In the genomic region with DNA sequence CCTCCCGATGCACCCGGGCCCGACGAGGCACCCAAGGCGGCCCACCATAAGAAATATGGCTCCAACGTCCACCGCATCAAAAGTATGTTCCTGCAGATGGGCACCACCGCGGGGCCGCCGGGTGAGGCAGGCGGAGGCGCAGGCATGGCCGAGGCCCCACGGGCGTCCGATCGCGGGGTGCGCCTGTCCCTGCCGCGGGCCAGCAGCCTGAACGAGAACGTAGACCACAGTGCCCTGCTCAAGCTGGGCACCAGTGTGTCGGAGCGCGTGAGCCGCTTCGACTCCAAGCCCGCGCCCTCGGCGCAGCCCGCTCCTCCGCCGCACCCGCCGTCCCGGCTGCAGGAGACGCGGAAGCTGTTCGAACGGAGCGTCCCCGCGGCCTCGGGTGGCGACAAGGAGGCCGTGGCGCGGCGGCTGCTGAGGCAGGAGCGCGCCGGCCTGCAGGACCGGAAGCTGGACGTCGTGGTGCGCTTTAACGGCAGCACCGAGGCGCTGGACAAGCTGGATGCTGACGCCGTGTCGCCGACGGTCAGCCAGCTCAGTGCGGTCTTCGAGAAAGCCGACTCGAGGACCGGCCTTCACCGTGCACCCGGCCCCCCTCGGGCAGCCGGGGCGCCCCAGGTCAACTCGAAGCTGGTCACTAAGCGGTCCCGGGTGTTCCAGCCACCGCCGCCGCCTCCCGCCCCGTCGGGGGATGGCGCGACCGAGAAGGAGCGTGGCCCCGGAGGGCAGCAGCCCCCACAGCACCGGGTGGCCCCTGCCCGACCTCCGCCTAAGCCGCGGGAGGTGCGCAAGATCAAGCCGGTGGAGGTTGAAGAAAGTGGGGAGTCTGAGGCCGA, we compare ENCODE assay signal across 9 mouse cellular contexts. TPM values are rescaled to one million over a fixed set of nuclear protein-coding genes. Genes with fewer than 3 reads are reported as not detected.
DNase-seq lines count a peak whose midpoint lies in the region; ATAC-seq and TF ChIP-seq lines count a peak whose summit lies in the region.
"Had no signal": no experiment of that assay in that cellular context is flagged by ENCODE, and none has a peak within 500 bp of the region (broad histone marks: within the 10 kb centered on the region; RNA-seq: fewer than 3 reads in every experiment).

No protein-coding gene starts in this region.

- under 1% methylated on average over 99 of the region's 99 CpGs for WGBS in kidney, adult 2 months
- under 1% methylated on average over 98 of the region's 99 CpGs for WGBS in forebrain, embryonic 11.5 days
- under 1% methylated on average over 92 of the region's 99 CpGs for WGBS in intestine, embryonic 14.5 days
- under 1% methylated on average over 97 of the region's 99 CpGs for WGBS in lung, embryonic 14.5 days
- WGBS in small intestine, adult 2 months, result under 1% methylated on average over 99 of the region's 99 CpGs

- peak overlapping the region; percentile 91 for H3K4me3 ChIP-seq in kidney, adult 2 months (ENCODE audit: insufficient read depth, low read depth, low read length)
- peak overlapping the region; percentile 89 for H3K4me3 ChIP-seq in forebrain, embryonic 11.5 days (ENCODE audit: low read depth, low read length)
- H3K4me3 ChIP-seq in intestine, embryonic 14.5 days (ENCODE audit: low read depth, low read length), result peak overlapping the region; percentile 88
- peak overlapping the region; percentile 89 for H3K4me3 ChIP-seq in lung, embryonic 14.5 days (ENCODE audit: low read depth, low read length)
- H3K4me3 ChIP-seq in small intestine, adult 2 months (ENCODE audit: low read depth, low read length), result peak overlapping the region; percentile 66

- no peaks in the 10 kb centered on the region for H3K9me3 ChIP-seq in forebrain, embryonic 11.5 days (ENCODE audit: control insufficient read depth, low read length)
- no peaks in the 10 kb centered on the region for H3K9me3 ChIP-seq in intestine, embryonic 14.5 days (ENCODE audit: control insufficient read depth, low read length)
- no peaks in the 10 kb centered on the region for H3K9me3 ChIP-seq in lung, embryonic 14.5 days (ENCODE audit: low read depth, low read length)

- no peak for TF ChIP-seq CTCF in kidney, adult 2 months (conservative IDR thresholded peaks at IDR 0.05; ENCODE audit: insufficient read depth, insufficient read length, low read depth, low read length)
- no peak for TF ChIP-seq CTCF in lung, embryonic 14.5 days (IDR thresholded peaks at IDR 0.05; ENCODE audit: low read depth)
- TF ChIP-seq CTCF in small intestine, adult 2 months (IDR thresholded peaks at IDR 0.05; ENCODE audit: extremely low read depth, insufficient read length, insufficient replicate concordance, low read depth, low read length), result no peak

- peak overlapping the region; percentile 99 for H3K4me2 ChIP-seq in forebrain, embryonic 11.5 days (ENCODE audit: low read depth, low read length, severe bottlenecking)
- H3K4me2 ChIP-seq in intestine, embryonic 14.5 days (ENCODE audit: low read length), result peak overlapping the region; percentile 98
- peak overlapping the region; percentile 99 for H3K4me2 ChIP-seq in lung, embryonic 14.5 days

- no peaks in the 10 kb centered on the region for H3K36me3 ChIP-seq in kidney, adult 2 months (ENCODE audit: control insufficient read depth, insufficient read depth, low read length)
- H3K36me3 ChIP-seq in forebrain, embryonic 11.5 days (ENCODE audit: control insufficient read depth, insufficient read depth, low read length), result peaks cover 6% of the 10 kb centered on the region; the same call in 1 of the 2 replicates
- peaks cover 19% of the 10 kb centered on the region for H3K36me3 ChIP-seq in intestine, embryonic 14.5 days (ENCODE audit: control insufficient read depth, insufficient read depth, low read length)
- peaks cover 21% of the 10 kb centered on the region for H3K36me3 ChIP-seq in lung, embryonic 14.5 days (ENCODE audit: insufficient read depth)
- peaks cover 7% of the 10 kb centered on the region for H3K36me3 ChIP-seq in small intestine, adult 2 months (ENCODE audit: control insufficient read depth, insufficient read depth, low read length)

- peak; percentile 62 for DNase-seq in kidney, adult 2 months
- DNase-seq in kidney, adult 9 months, result no peak
- peak; percentile 35 for DNase-seq in adrenal gland, adult 8-10 months
- DNase-seq in forebrain, embryonic 11.5 days (ENCODE audit: low spot score), result peak; percentile 74
- peak; percentile 74 for DNase-seq in intestine, embryonic 14.5 days (ENCODE audit: low spot score)
- DNase-seq in lung, embryonic 14.5 days, result peak; percentile 65

- peak overlapping the region; percentile 49 for H3K27ac ChIP-seq in kidney, adult 2 months (ENCODE audit: insufficient read depth, low read depth, low read length)
- H3K27ac ChIP-seq in forebrain, embryonic 11.5 days (ENCODE audit: low read depth, low read length), result peak overlapping the region; percentile 81
- peak overlapping the region; percentile 81 for H3K27ac ChIP-seq in intestine, embryonic 14.5 days (ENCODE audit: low read depth)
- peak overlapping the region; percentile 96 for H3K27ac ChIP-seq in lung, embryonic 14.5 days (ENCODE audit: low read depth)
- H3K27ac ChIP-seq in small intestine, adult 2 months (ENCODE audit: insufficient read depth, low read depth, low read length), result peak overlapping the region; percentile 73

- H3K9ac ChIP-seq in forebrain, embryonic 11.5 days (ENCODE audit: low read length), result peak overlapping the region; percentile 94
- H3K9ac ChIP-seq in intestine, embryonic 14.5 days (ENCODE audit: low read length), result peak overlapping the region; percentile 86
- H3K9ac ChIP-seq in lung, embryonic 14.5 days, result peak overlapping the region; percentile 87

- no peaks in the 10 kb centered on the region for H3K27me3 ChIP-seq in kidney, adult 2 months (replicated peaks; ENCODE audit: control insufficient read depth, insufficient read depth, low read length)
- H3K27me3 ChIP-seq in forebrain, embryonic 11.5 days (ENCODE audit: control insufficient read depth, insufficient read depth, low read length), result no peaks in the 10 kb centered on the region
- no peaks in the 10 kb centered on the region for H3K27me3 ChIP-seq in intestine, embryonic 14.5 days (replicated peaks; ENCODE audit: control insufficient read depth, insufficient read depth, low read length)
- no peaks in the 10 kb centered on the region for H3K27me3 ChIP-seq in lung, embryonic 14.5 days (ENCODE audit: insufficient read depth, low read length)
- no peaks in the 10 kb centered on the region for H3K27me3 ChIP-seq in small intestine, adult 2 months (ENCODE audit: control insufficient read depth, insufficient read depth, low read length)

- peak; percentile 26; the same call in 1 of the 2 replicates for ATAC-seq in forebrain, embryonic 11.5 days (replicated peaks; ENCODE audit: low FRiP score)
- ATAC-seq in intestine, embryonic 14.5 days (replicated peaks; ENCODE audit: low FRiP score, low TSS enrichment, low read depth), result no peak
- no peak for ATAC-seq in lung, embryonic 14.5 days (ENCODE audit: insufficient read depth)
- no peak for ATAC-seq in megakaryocyte progenitor cell, adult 5-6 weeks (replicated peaks; ENCODE audit: poor library complexity)

- TF ChIP-seq POLR2A in kidney, adult 2 months (IDR thresholded peaks at IDR 0.05; ENCODE audit: low read depth, low read length), result no peak
- TF ChIP-seq POLR2A in small intestine, adult 2 months (IDR thresholded peaks at IDR 0.05; ENCODE audit: low read depth, low read length), result no peak; the same call in 1 of the 2 replicates

- H3K4me1 ChIP-seq in kidney, adult 2 months (ENCODE audit: control insufficient read depth, insufficient read depth, low read length), result peaks cover 28% of the 10 kb centered on the region
- H3K4me1 ChIP-seq in forebrain, embryonic 11.5 days (replicated peaks; ENCODE audit: control insufficient read depth, insufficient read depth, low read length), result peaks cover 28% of the 10 kb centered on the region
- peaks cover 57% of the 10 kb centered on the region for H3K4me1 ChIP-seq in intestine, embryonic 14.5 days (replicated peaks; ENCODE audit: control insufficient read depth, insufficient read depth, low read length)
- peaks cover 35% of the 10 kb centered on the region for H3K4me1 ChIP-seq in lung, embryonic 14.5 days (ENCODE audit: insufficient read depth)
- H3K4me1 ChIP-seq in small intestine, adult 2 months (ENCODE audit: control insufficient read depth, insufficient read depth, insufficient read length, low read length), result peaks cover 42% of the 10 kb centered on the region

RNA-seq across cellular contexts. Expression of gene Ppp1r9b, which starts 1.0 kb away (rescaled TPM):
- polyA plus RNA-seq in kidney, adult 2 months (2012; rRNA removed), result 24.1 and 29.9 TPM in 2 replicates
- 100 to 1,000 TPM; 116 to 149 (median 131) TPM for total RNA-seq in adrenal gland, adult 8-10 months (2022)
- polyA plus RNA-seq in forebrain, embryonic 11.5 days (2014; fragmentation: Nextera tagmentation; extraction: Ambion mirVana), result 17.2 and 18.6 TPM in 2 replicates
- polyA plus RNA-seq in intestine, embryonic 14.5 days (2014; fragmentation: Nextera tagmentation; extraction: Ambion mirVana), result 11.9 and 12.2 TPM in 2 replicates
- polyA plus RNA-seq in lung, embryonic 14.5 days (2014; fragmentation: Nextera tagmentation; extraction: Ambion mirVana), result 13.0 and 14.3 TPM in 2 replicates
- polyA plus RNA-seq in small intestine, adult 2 months (2012; rRNA removed), result 17.0 and 29.4 TPM in 2 replicates
- total RNA-seq in megakaryocyte progenitor cell, adult 5-6 weeks (2015), result 43.9 and 46.6 TPM in 2 replicates
- total RNA-seq in megakaryocyte progenitor cell, adult 5-6 weeks (2017), result 81.9 and 107 TPM in 2 replicates

RNA-seq across cellular contexts. Expression of gene Sgca, which starts 15.7 kb away (rescaled TPM):
- 5.0 and 23.9 TPM in 2 replicates for polyA plus RNA-seq in kidney, adult 2 months (2012; rRNA removed)
- total RNA-seq in adrenal gland, adult 8-10 months (2022), result not detected
- not detected in 2 replicates for polyA plus RNA-seq in forebrain, embryonic 11.5 days (2014; fragmentation: Nextera tagmentation; extraction: Ambion mirVana)
- 0.22 TPM in 1 of 2 replicates, not detected in the other for polyA plus RNA-seq in intestine, embryonic 14.5 days (2014; fragmentation: Nextera tagmentation; extraction: Ambion mirVana)
- polyA plus RNA-seq in lung, embryonic 14.5 days (2014; fragmentation: Nextera tagmentation; extraction: Ambion mirVana), result 0.35 TPM in 1 of 2 replicates, not detected in the other
- 1.7 and 3.7 TPM in 2 replicates for polyA plus RNA-seq in small intestine, adult 2 months (2012; rRNA removed)
- not detected in 2 replicates for total RNA-seq in megakaryocyte progenitor cell, adult 5-6 weeks (2015)
- total RNA-seq in megakaryocyte progenitor cell, adult 5-6 weeks (2017), result not detected in 2 replicates
- total RNA-seq: neutrophil, adult 5-6 weeks had no signal

RNA-seq across cellular contexts. Expression of gene Samd14, which starts 17.8 kb away (rescaled TPM):
- 3.2 and 3.7 TPM in 2 replicates for polyA plus RNA-seq in kidney, adult 2 months (2012; rRNA removed)
- 1 to 10 TPM; 3.9 to 9.1 (median 5.6) TPM for total RNA-seq in adrenal gland, adult 8-10 months (2022)
- 56.8 and 59.2 TPM in 2 replicates for polyA plus RNA-seq in forebrain, embryonic 11.5 days (2014; fragmentation: Nextera tagmentation; extraction: Ambion mirVana)
- 20.3 and 22.1 TPM in 2 replicates for polyA plus RNA-seq in intestine, embryonic 14.5 days (2014; fragmentation: Nextera tagmentation; extraction: Ambion mirVana)
- polyA plus RNA-seq in lung, embryonic 14.5 days (2014; fragmentation: Nextera tagmentation; extraction: Ambion mirVana), result 22.7 and 24.5 TPM in 2 replicates
- 3.3 and 7.2 TPM in 2 replicates for polyA plus RNA-seq in small intestine, adult 2 months (2012; rRNA removed)
- 2.3 and 6.1 TPM in 2 replicates for total RNA-seq in megakaryocyte progenitor cell, adult 5-6 weeks (2015)
- total RNA-seq in megakaryocyte progenitor cell, adult 5-6 weeks (2017), result 0.92 and 2.6 TPM in 2 replicates

RNA-seq across cellular contexts. Expression of gene Hils1, which starts 24.5 kb away (rescaled TPM):
- 0.56 TPM in 1 of 2 replicates, not detected in the other for polyA plus RNA-seq in kidney, adult 2 months (2012; rRNA removed)
- total RNA-seq in adrenal gland, adult 8-10 months (2022), result not detected
- not detected in 2 replicates for polyA plus RNA-seq in forebrain, embryonic 11.5 days (2014; fragmentation: Nextera tagmentation; extraction: Ambion mirVana)
- polyA plus RNA-seq in intestine, embryonic 14.5 days (2014; fragmentation: Nextera tagmentation; extraction: Ambion mirVana), result not detected in 2 replicates
- polyA plus RNA-seq in lung, embryonic 14.5 days (2014; fragmentation: Nextera tagmentation; extraction: Ambion mirVana), result not detected in 2 replicates
- 0.14 TPM in 1 of 2 replicates, not detected in the other for polyA plus RNA-seq in small intestine, adult 2 months (2012; rRNA removed)
- total RNA-seq in megakaryocyte progenitor cell, adult 5-6 weeks (2015), result not detected in 2 replicates
- total RNA-seq in megakaryocyte progenitor cell, adult 5-6 weeks (2017), result not detected in 2 replicates
- total RNA-seq: neutrophil, adult 5-6 weeks had no signal

RNA-seq across cellular contexts. Expression of gene Pdk2, which starts 49.3 kb away (rescaled TPM):
- polyA plus RNA-seq in kidney, adult 2 months (2012; rRNA removed), result 430 and 469 TPM in 2 replicates
- 10 to 100 TPM; 60.9 to 90.5 (median 76.0) TPM for total RNA-seq in adrenal gland, adult 8-10 months (2022)
- 16.5 and 17.4 TPM in 2 replicates for polyA plus RNA-seq in forebrain, embryonic 11.5 days (2014; fragmentation: Nextera tagmentation; extraction: Ambion mirVana)
- polyA plus RNA-seq in intestine, embryonic 14.5 days (2014; fragmentation: Nextera tagmentation; extraction: Ambion mirVana), result 26.4 and 29.6 TPM in 2 replicates
- polyA plus RNA-seq in lung, embryonic 14.5 days (2014; fragmentation: Nextera tagmentation; extraction: Ambion mirVana), result 24.5 and 27.4 TPM in 2 replicates
- 67.7 and 167 TPM in 2 replicates for polyA plus RNA-seq in small intestine, adult 2 months (2012; rRNA removed)
- total RNA-seq in megakaryocyte progenitor cell, adult 5-6 weeks (2015), result 4.2 and 4.8 TPM in 2 replicates
- total RNA-seq in megakaryocyte progenitor cell, adult 5-6 weeks (2017), result 0.71 and 1.4 TPM in 2 replicates
